Mouse (Mus musculus) liver, embryonic 16.5 days (tissue): ENCODE results near the gene Ddx21. TPM values are rescaled to one million over a fixed set of nuclear protein-coding genes. Genes with fewer than 3 reads are reported as not detected.
A peak's percentile ranks its signal among the peaks of the same experiment; 100 is the strongest.

Experiments
- ATAC-seq: fragments of 200-750 bp; cut with Nextera tagmentation; 2 replicates; pipeline ENCODE4 v1.8.0; 2017; ENCODE audit warnings: low read depth, mild to moderate bottlenecking, moderate number of reproducible peaks, moderate library complexity
- H3K27ac ChIP-seq: fragments of 300-500 bp; sonication (generic); 2 replicates; pipeline ENCODE4 v1.5.1; 2014; ENCODE audit warnings: mild to moderate bottlenecking, low read length
- H3K27me3 ChIP-seq: fragments of 300-500 bp; sonication (generic); 2 replicates; pipeline ENCODE4 v1.6.1; 2014; ENCODE audit warnings: low read depth, low read length, mixed read lengths; ENCODE audit not compliant: control insufficient read depth, insufficient read depth
- H3K36me3 ChIP-seq: fragments of 300-500 bp; sonication (generic); 2 replicates; pipeline ENCODE4 v1.6.1; 2014; ENCODE audit warnings: mild to moderate bottlenecking; ENCODE audit not compliant: control insufficient read depth, insufficient read depth
- H3K4me1 ChIP-seq: fragments of 300-500 bp; sonication (generic); 2 replicates; pipeline ENCODE4 v1.6.1; 2014; ENCODE audit warnings: low read depth, low read length, mixed read lengths; ENCODE audit not compliant: control insufficient read depth
- H3K4me2 ChIP-seq: fragments of 300-500 bp; sonication (generic); 2 replicates; pipeline ENCODE4 v1.6.1; 2014; ENCODE audit warnings: low read depth, low read length, mixed read lengths
- H3K4me3 ChIP-seq: fragments of 300-500 bp; sonication (generic); 2 replicates; pipeline ENCODE4 v1.5.1; 2014; ENCODE audit warnings: low read depth, mild to moderate bottlenecking, low read length
- H3K9ac ChIP-seq: fragments of 300-500 bp; sonication (generic); 2 replicates; pipeline ENCODE4 v1.6.1; 2014; ENCODE audit warnings: low read depth, low read length
- H3K9me3 ChIP-seq: fragments of 300-500 bp; sonication (generic); replicated peaks from 2 replicates; pipeline ENCODE4 v1.6.1; 2016; ENCODE audit warnings: low read length; ENCODE audit not compliant: control insufficient read depth
- WGBS: fragments of 180-500 bp; shearing (Covaris S2); extraction: QIAGEN DNeasy Blood & Tissue Kit; methylation state at CpG from one replicate; pipeline ENCODE4 v1.1.7; 2014; ENCODE audit not compliant: insufficient replicate concordance; 5-methylcytosine and 5-hydroxymethylcytosine counted together
- polyA plus RNA-seq: library from polyadenylated mRNA; unstranded; fragments of >200 nt; fragmentation: Nextera tagmentation; extraction: Ambion mirVana; gene quantifications from 2 replicates; pipeline ENCODE4 v1.2.1, GENCODE M21; 2015

Ddx21 gene
- polyA plus RNA-seq, 1 experiment from 2014 or later: 9.6 TPM

DNA sequence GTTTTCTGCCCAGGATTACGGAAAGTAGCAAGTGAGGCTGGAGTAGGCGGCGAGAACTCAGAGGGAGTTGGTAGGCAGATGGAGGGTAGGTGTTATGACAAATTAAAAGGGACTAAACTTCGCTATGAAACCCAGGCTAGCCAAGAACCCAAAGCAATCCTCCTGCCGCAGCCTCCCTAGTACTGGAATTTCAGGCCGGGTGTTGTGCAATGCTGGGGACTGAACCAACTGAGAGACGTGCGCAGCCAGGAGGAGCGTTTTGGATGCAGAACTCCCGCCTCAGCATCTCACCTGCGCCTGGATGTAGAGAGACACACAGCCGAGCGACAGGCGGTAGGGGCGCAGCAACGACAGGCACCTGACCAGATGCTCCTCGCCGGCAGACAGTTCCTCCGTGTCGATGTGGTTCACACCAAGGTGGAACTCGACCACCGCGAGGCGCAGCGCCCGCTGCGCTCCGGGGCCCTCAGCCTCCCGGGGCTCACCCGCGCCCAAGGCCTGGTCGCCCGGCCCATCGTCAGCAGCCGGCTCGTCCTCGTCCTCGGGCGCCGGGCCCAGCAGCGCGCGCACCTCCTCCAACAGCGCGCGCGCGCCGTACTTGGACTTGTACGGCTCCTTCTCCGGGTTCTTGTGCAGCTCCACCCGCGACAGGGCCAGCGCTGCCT is 24.3 kb downstream of the Ddx21 start:
- peak overlapping the region; percentile 85 for H3K9ac ChIP-seq
- peaks cover 10% of the 10 kb centered on the region for H3K4me1 ChIP-seq
- H3K27me3 ChIP-seq: no peaks in the 10 kb centered on the region
- peak overlapping the region; percentile 92 for H3K4me2 ChIP-seq
- H3K27ac ChIP-seq: peak overlapping the region; percentile 75
- peak; percentile 78 for ATAC-seq
- H3K4me3 ChIP-seq: peak overlapping the region; percentile 92
- 1% methylated on average over 54 of the region's 54 CpGs for WGBS
- H3K36me3 ChIP-seq: peaks cover 23% of the 10 kb centered on the region
- no peaks in the 10 kb centered on the region for H3K9me3 ChIP-seq

DNA sequence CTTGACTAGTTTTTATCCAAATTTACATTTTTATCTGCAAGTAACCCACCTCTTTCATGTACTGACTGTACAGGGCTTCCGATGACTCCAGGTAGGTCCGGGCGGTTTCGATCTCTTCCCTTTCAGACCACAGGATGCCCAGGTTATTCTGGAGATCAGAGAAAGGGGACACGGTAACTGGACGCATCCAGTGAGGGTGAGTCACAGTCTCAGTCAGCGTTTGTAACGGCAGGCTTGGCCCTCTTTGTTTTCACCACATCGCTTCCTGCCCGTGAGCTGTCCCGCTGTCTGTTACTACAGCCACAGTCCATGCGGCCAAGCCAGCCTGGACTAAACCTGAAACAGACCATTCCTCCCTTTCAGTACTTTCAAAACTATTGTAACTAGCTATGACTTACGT is 27.1 kb downstream of the Ddx21 start:
- Histone ChIP-seq H3K4me2 (no peak overlapping the region), H3K36me3 (peaks cover 9% of the 10 kb centered on the region; the same call in 1 of the 2 replicates), H3K27me3 (no peaks in the 10 kb centered on the region), H3K9ac (no peak overlapping the region), H3K27ac (no peak overlapping the region), H3K9me3 (no peaks in the 10 kb centered on the region), H3K4me3 (no peak overlapping the region), H3K4me1 (peaks cover 10% of the 10 kb centered on the region)
- WGBS: 83% methylated on average over 13 of the region's 13 CpGs
- ATAC-seq: no peak

DNA sequence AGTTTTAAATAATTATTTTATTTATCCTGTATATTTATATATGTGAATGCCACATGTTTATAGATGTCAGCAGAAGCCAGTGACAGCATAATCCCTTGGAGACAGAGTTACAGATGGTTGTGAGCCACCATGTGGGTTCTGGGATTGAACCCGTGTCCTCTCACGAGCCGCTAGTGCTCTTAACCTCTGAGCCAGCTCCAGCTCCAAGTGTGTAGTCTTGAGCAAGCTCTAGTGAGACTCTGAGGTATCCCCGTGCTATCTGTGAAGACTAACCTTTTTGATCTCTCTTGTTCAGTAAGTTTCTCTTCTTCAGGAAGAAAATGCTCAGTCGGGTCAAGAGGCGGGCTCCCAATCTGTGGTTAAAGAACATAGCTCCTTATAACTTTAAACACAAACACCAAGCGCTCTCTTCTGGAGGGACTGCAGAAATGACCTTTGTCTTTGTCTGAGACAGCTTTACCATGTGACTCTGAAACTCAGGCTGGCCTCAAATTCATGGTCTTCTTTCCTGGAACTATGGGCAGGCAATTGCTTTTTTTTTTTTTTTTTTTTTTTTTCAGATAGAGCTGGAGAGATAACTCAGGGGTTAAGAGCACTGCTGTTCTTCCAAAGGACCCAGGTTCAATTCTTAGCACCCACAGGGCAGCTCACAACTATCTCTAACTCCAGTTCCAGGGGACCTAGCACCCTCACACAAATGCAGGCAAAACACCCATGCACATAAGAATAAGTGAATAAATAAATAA is 31.8 kb downstream of the Ddx21 start:
- 68% methylated on average over 7 of the region's 7 CpGs for WGBS
- Histone ChIP-seq H3K27me3 (no peaks in the 10 kb centered on the region), H3K4me1 (no peaks in the 10 kb centered on the region), H3K27ac (no peak overlapping the region), H3K4me2 (no peak overlapping the region), H3K9ac (no peak overlapping the region), H3K36me3 (peaks cover 25% of the 10 kb centered on the region), H3K9me3 (no peaks in the 10 kb centered on the region), H3K4me3 (no peak overlapping the region)
- ATAC-seq: no peak

DNA sequence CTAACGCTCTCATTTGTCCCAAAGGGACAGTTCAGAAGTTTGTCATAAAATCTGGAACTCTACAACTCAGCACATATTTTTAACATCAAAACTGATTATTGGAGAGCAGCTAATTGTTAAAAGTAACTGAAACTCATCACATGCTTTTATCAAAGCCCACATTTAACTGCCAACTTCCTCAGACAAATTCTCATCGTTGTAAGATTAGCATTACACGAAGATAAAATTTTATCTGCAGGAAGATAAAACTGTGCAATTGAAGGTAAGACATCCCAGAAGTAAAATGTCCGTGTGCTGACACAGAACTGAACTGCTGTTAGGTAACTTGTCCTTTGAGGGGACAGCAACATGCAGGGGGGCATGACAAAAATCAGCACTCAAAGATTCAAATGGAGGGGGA is 33.2 kb downstream of the Ddx21 start:
- no peak overlapping the region for H3K4me2 ChIP-seq
- WGBS: 33% methylated on average over 4 of the region's 4 CpGs
- ATAC-seq: no peak
- no peaks in the 10 kb centered on the region for H3K27me3 ChIP-seq
- no peak overlapping the region for H3K27ac ChIP-seq
- H3K9me3 ChIP-seq: no peaks in the 10 kb centered on the region
- H3K4me1 ChIP-seq: no peaks in the 10 kb centered on the region
- H3K9ac ChIP-seq: no peak overlapping the region
- H3K4me3 ChIP-seq: no peak overlapping the region
- H3K36me3 ChIP-seq: peaks cover 24% of the 10 kb centered on the region

DNA sequence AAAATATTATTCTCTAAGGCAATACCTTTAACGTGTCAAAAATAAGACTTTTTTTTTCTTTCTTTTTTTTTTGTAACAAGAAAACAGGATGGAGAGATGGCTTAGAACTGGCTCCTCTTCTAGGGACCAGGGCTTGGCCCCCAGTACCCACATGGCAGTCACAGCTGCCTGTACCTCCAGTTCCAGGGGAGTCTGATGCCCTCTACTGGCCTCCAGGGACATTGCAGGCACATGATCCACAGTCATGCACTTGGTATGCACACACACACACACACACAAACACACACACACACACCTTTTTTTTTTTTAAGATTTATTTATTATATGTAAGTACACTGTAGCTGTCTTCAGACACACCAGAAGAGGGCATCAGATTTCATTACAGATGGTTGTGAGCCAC is 44.3 kb downstream of the Ddx21 start:
- H3K4me1 ChIP-seq: no peaks in the 10 kb centered on the region
- WGBS: 78% methylated on average over 1 of the region's 1 CpGs
- no peak overlapping the region for H3K4me3 ChIP-seq
- H3K9ac ChIP-seq: no peak overlapping the region
- no peak overlapping the region for H3K4me2 ChIP-seq
- H3K27ac ChIP-seq: no peak overlapping the region
- H3K9me3 ChIP-seq: no peaks in the 10 kb centered on the region
- peaks cover 2% of the 10 kb centered on the region for H3K36me3 ChIP-seq
- H3K27me3 ChIP-seq: no peaks in the 10 kb centered on the region
- ATAC-seq: no peak

DNA sequence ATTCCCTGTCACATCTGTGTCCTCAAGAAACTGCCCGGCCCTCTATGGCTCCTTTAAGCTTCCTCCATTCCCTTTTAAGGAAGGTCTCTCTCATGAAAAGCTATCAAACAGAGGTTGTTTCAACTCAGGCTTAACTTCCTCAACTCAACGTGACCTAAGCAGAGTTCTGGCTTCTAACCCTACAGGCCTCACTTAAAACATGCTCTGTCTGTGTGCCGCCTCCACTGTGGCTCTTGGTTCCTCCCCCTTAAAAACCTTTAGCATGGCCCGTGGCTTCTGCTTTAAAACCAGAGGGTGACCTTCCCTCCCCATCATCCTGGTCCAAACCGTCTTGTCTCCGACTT is 45.6 kb downstream of the Ddx21 start:
- Histone ChIP-seq H3K4me2 (no peak overlapping the region), H3K36me3 (no peaks in the 10 kb centered on the region; the same call in 1 of the 2 replicates), H3K4me1 (no peaks in the 10 kb centered on the region), H3K9ac (no peak overlapping the region), H3K27me3 (no peaks in the 10 kb centered on the region), H3K27ac (no peak overlapping the region), H3K9me3 (no peaks in the 10 kb centered on the region), H3K4me3 (no peak overlapping the region)
- no peak for ATAC-seq
- WGBS: 52% methylated on average over 6 of the region's 6 CpGs

DNA sequence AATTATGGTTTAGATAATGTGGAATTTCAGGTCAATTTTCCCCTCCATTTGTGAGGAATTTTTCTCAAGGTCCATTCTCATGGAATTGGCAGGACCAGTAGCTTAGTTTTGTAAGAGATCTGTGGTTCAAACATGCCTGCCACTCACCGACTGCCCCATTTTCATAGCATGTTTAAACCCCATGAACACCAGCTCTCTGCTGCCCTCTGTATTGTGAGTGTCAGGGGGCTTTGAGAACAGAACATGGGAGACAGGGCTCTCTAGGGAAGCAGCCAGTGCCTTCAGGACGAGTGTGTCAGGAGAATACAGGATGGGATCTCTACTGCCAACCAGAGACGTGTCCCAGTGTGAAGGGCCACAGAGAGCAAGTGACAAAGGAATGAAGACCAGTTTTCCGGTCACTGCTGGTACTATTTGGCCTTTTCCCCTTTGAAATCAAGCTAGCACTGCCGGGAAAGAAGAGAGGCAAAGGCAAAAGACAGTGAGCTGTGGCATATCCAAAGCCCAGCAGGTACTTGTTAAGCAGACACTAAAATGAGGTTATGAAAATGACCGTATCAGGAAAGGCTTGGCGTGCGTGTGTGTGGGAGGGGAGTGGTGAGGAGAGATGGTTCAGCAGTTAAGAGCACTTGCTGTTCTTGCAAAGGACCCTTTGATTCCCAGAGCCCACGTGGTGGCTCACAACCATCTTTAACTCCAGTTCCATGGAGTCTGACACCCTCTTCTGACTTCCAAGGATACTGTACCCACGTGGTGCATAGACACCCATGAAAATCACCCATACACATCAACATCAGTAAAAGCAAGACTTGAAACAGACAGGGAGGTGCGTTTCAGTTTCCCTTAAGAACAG is 46.1 kb downstream of the Ddx21 start:
- Histone ChIP-seq H3K36me3 (no peaks in the 10 kb centered on the region; the same call in 1 of the 2 replicates), H3K4me1 (no peaks in the 10 kb centered on the region), H3K9ac (no peak overlapping the region), H3K27ac (no peak overlapping the region), H3K4me3 (no peak overlapping the region), H3K4me2 (no peak overlapping the region), H3K9me3 (no peaks in the 10 kb centered on the region), H3K27me3 (no peaks in the 10 kb centered on the region)
- ATAC-seq: no peak
- WGBS: 51% methylated on average over 11 of the region's 11 CpGs

DNA sequence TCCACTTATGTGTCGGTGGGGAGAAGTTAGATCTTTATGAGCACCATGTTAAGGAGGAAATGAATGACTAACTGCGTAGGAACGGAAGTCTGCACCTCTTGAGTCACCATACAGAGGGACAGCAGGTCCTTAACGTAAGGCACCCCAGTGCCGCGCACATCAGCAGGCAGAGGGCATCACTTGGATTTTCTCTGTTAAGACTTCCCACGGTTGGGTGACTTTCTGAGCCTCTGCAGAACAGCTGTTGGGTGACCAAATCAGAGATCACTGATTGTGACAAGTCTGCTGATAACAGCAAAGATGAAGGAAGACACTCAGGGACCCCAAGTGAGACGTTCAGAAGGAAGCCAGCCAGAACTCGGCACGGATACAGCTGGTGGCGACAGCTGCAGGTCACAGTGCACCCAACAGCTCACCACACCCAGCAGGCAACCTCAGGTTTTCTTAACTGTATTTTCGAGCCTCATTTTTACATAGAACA is 48.4 kb downstream of the Ddx21 start:
- no peak overlapping the region for H3K9ac ChIP-seq
- WGBS: 29% methylated on average over 12 of the region's 12 CpGs
- no peak overlapping the region for H3K4me2 ChIP-seq
- no peaks in the 10 kb centered on the region for H3K9me3 ChIP-seq
- H3K4me1 ChIP-seq: no peaks in the 10 kb centered on the region
- H3K4me3 ChIP-seq: no peak overlapping the region
- no peak for ATAC-seq
- no peaks in the 10 kb centered on the region for H3K27me3 ChIP-seq
- H3K36me3 ChIP-seq: no peaks in the 10 kb centered on the region; the same call in 1 of the 2 replicates
- H3K27ac ChIP-seq: no peak overlapping the region
